Mouse (Mus musculus) limb, embryonic 11.5 days (tissue): Measurements from ENCODE around the gene Mecp2. TPM values are rescaled to one million over a fixed set of nuclear protein-coding genes. Genes with fewer than 3 reads are reported as not detected.

Source experiments
- ATAC-seq: fragments of 200-750 bp; cut with Nextera tagmentation; 2 replicates; pipeline ENCODE4 v1.8.0; 2017; ENCODE audit warnings: low read depth; ENCODE audit not compliant: insufficient number of reproducible peaks, low FRiP score, low TSS enrichment
- DNase-seq: peaks from one replicate; pipeline ENCODE4 v3.0.0-alpha.2; 2015; ENCODE audit warnings: low spot score
- H3K27ac ChIP-seq: fragments of 300-500 bp; sonication (generic); replicated peaks from 2 replicates; pipeline ENCODE4 v1.5.1; 2014; ENCODE audit warnings: low read depth, mild to moderate bottlenecking, low read length
- H3K27me3 ChIP-seq: fragments of 300-500 bp; sonication (generic); 2 replicates; pipeline ENCODE4 v1.6.1; 2014; ENCODE audit warnings: mild to moderate bottlenecking, low read length, mixed read lengths; ENCODE audit not compliant: control insufficient read depth, insufficient read depth
- H3K36me3 ChIP-seq: fragments of 300-500 bp; sonication (generic); 2 replicates; pipeline ENCODE4 v1.6.1; 2014; ENCODE audit warnings: mild to moderate bottlenecking, low read length, moderate library complexity, mixed read lengths; ENCODE audit not compliant: control insufficient read depth, insufficient read depth
- H3K4me1 ChIP-seq: fragments of 300-500 bp; sonication (generic); 2 replicates; pipeline ENCODE4 v1.6.1; 2014; ENCODE audit warnings: low read length, mixed read lengths; ENCODE audit not compliant: control insufficient read depth, insufficient read depth
- H3K4me2 ChIP-seq: fragments of 300-500 bp; sonication (generic); 2 replicates; pipeline ENCODE4 v1.6.1; 2014; ENCODE audit warnings: low read depth, mild to moderate bottlenecking, moderate library complexity; ENCODE audit not compliant: severe bottlenecking
- H3K4me3 ChIP-seq: fragments of 300-500 bp; sonication (generic); 2 replicates; pipeline ENCODE4 v1.5.1; 2014; ENCODE audit warnings: low read depth, low read length
- H3K9ac ChIP-seq: fragments of 300-500 bp; sonication (generic); 2 replicates; pipeline ENCODE4 v1.6.1; 2014; ENCODE audit warnings: mild to moderate bottlenecking, low read length
- H3K9me3 ChIP-seq: fragments of 300-500 bp; sonication (generic); 2 replicates; pipeline ENCODE4 v1.6.1; 2016; ENCODE audit warnings: low read length; ENCODE audit not compliant: control insufficient read depth
- WGBS: fragments of 180-500 bp; shearing (Covaris S2); extraction: QIAGEN DNeasy Blood & Tissue Kit; methylation state at CpG from one replicate; pipeline ENCODE4 v1.1.7; 2014; 5-methylcytosine and 5-hydroxymethylcytosine counted together
- polyA plus RNA-seq: library from polyadenylated mRNA; unstranded; fragments of >200 nt; fragmentation: Nextera tagmentation; extraction: Ambion mirVana; gene quantifications from 2 replicates; pipeline ENCODE4 v1.2.1, GENCODE M21; 2014

Gene Mecp2
- polyA plus RNA-seq, 1 experiment from 2014 or later = 13.1 TPM

DNA sequence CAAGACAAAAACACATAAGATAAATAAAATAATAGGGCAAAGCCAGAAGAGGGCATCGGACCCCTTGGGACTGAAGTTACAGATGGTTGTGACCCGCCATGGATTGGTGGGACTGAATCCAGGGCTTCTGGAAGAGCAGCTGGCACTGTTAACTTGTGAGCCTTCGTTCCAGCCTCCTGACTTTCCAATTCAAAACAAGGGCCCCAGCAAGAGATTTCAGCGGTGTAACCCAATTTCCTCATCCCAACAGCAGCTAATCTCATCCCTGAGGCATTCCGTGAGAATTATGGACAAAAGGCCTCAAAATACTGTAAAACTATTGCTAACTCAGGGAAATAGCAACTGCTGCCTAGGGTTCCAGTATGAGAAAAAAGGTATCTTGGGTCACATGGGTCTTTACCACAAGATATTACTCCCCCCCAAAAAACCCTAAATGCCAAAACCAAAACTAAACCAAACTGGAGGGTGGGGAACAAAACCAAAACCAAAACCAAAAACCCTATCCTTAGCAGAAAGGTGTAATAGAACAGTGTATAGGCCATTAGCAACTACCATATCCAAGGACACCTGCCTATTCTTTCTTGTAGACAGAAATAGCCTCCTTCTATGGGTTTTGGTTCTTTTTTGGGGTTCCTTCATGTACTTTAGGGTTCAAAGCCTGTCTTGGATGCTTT lies 97.3 kb downstream of the Mecp2 start:
- no peaks in the 10 kb centered on the region for H3K4me1 ChIP-seq
- ATAC-seq = no peak
- H3K9ac ChIP-seq = no peak overlapping the region
- no peak overlapping the region for H3K4me3 ChIP-seq
- WGBS = 86% methylated on average over 5 of the region's 5 CpGs
- 0 out of 2 replicates have a peak, but pooled peaks cover under 1% of the 10 kb centered on the region for H3K27me3 ChIP-seq
- no peak overlapping the region for H3K4me2 ChIP-seq
- no peak for DNase-seq
- H3K36me3 ChIP-seq = no peaks in the 10 kb centered on the region
- H3K27ac ChIP-seq = no peak overlapping the region
- no peaks in the 10 kb centered on the region for H3K9me3 ChIP-seq

DNA sequence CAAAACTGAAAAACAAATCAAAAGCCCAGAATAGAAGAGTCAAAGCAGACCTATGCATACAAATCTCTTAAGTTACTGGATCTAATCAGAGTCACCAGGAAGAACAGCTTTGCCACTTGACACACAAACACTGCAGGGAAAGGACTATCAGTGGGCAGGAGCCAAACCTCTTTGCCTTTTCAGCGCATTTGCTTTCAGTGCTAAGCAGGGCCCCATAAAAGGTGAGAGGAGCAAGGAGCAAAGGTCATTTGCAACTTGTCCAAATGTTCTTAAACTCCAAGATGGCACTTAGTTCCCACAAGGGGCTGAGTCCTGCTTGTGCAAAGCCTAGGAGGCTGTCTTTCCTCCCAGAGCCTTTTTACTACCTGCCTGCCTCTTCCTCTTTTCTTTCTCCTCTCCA lies 105.2 kb downstream of the Mecp2 start:
- DNase-seq = no peak
- no peak for ATAC-seq
- no peak overlapping the region for H3K4me3 ChIP-seq
- H3K9ac ChIP-seq = no peak overlapping the region
- no peaks in the 10 kb centered on the region for H3K36me3 ChIP-seq
- 0 out of 2 replicates have a peak, but pooled peaks cover 3% of the 10 kb centered on the region for H3K27me3 ChIP-seq
- H3K4me2 ChIP-seq = no peak overlapping the region
- no peaks in the 10 kb centered on the region for H3K9me3 ChIP-seq
- WGBS = 64% methylated on average over 1 of the region's 1 CpGs
- H3K27ac ChIP-seq = no peak overlapping the region
- no peaks in the 10 kb centered on the region for H3K4me1 ChIP-seq

DNA sequence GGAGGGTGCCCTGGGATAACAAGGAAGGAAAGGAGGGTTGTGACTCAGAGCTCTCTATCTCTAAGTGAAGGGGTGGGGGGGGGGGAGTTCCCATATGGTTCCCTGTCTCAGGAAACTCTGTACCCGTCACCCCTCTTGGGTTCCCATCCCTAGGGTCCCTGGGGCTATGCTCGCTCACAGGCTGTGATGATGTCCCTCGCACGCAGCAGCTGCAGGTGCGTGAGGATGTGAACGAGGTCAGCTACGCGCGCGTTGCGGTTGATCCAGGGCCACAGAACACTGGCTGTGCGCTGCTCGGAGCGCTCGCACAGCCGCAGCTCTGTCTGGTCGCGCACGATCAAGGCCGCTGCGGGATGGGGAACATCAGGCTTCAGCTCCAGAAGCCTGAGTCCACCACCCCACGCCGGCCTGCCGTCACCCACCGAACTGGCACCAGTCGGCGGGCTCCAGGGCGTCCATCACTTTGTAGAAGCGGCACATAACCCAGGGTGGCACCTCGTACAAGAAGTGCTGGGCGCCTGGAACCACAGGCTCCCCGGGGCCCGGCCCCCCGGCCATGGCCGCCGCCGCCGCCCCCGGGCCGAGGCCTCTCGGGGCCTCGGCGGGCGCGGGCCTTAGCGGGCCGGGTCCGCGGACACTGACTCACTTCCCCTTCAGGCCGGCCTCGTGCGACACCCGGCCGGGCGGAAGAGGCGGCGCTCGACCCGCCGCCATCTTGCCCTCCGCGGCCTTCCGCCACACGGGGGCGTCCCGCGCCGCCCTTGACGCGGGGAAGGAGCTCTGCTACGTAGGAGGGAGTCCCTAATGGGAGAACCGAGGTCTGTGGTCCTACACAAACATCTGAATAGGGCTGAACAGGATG lies 111.7 kb downstream of the Mecp2 start, which contains the start of gene Irak1:
Irak1 (minus strand) TSS at position 731 of the 862 bp plus-strand sequence.
- Histone ChIP-seq H3K9me3 (no peaks in the 10 kb centered on the region), H3K4me3 (peak within 1 kb of the TSS; percentile 53), H3K27ac (peak within 1 kb of the TSS; percentile 10; the same call in 1 of the 2 replicates), H3K27me3 (no peaks in the 10 kb centered on the region), H3K4me2 (peak within 1 kb of the TSS; percentile 53), H3K4me1 (no peaks in the 10 kb centered on the region), H3K36me3 (no peaks in the 10 kb centered on the region; the same call in 1 of the 2 replicates), H3K9ac (peak within 1 kb of the TSS; percentile 84)
- WGBS = 17% methylated on average over 56 of the region's 72 CpGs
- peak; percentile 89 for ATAC-seq
- DNase-seq = peak; percentile 79

DNA sequence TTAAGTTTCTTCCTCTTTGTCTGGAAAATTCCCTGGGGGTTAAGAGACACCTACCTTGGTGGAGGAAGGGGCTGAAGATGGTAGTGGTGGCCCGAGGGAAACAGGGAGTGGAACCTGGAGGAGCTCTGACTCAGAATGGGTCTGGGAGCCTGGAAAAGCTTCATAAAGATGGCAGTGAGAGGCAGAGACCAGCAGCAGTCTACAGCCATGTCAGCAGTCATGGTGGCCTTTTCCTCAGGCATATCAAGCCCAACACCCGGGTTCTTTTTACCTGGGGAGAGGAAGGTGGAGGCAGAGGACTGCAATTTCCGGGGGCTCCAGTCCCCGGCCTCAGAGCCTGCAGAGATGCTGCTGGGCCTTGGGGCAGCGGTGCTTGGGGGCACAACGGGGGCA lies 112.4 kb downstream of the Mecp2 start:
- no peak for ATAC-seq
- H3K27ac ChIP-seq = no peak overlapping the region

DNA sequence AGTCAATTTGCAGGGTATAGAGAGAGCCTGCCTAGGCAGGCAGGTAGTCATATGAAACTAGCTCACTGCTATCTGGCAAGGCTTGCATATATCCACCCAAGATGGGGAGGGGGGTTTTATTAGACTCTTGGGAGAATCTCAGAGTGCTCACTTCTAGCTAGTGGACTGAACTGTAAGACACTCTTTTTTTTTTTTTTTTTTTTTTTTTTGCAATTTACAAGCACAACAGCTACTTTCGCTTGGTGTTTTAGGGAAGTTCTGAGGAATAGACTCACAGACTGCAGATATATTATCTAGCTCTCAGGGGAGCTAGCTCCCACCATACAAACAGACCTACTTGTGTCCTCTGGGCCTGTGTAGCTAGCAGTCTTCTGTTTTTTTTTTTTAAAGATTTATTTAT lies 120.6 kb downstream of the Mecp2 start:
- no peak overlapping the region for H3K4me3 ChIP-seq
- no peak overlapping the region for H3K9ac ChIP-seq
- no peak for DNase-seq
- H3K4me2 ChIP-seq = no peak overlapping the region
- H3K9me3 ChIP-seq = no peaks in the 10 kb centered on the region
- H3K27ac ChIP-seq = no peak overlapping the region
- 92% methylated on average over 1 of the region's 1 CpGs for WGBS
- peaks cover 2% of the 10 kb centered on the region; the same call in 1 of the 2 replicates for H3K36me3 ChIP-seq
- no peaks in the 10 kb centered on the region for H3K4me1 ChIP-seq
- ATAC-seq = no peak
- no peaks in the 10 kb centered on the region for H3K27me3 ChIP-seq

More for the DNA sequence above, 112.4 kb downstream of the Mecp2 start:
- no peaks in the 10 kb centered on the region for H3K27me3 ChIP-seq
- peak overlapping the region; percentile 53 for H3K4me3 ChIP-seq
- no peaks in the 10 kb centered on the region for H3K4me1 ChIP-seq
- peaks cover 2% of the 10 kb centered on the region; the same call in 1 of the 2 replicates for H3K36me3 ChIP-seq
- DNase-seq = no peak
- no peaks in the 10 kb centered on the region for H3K9me3 ChIP-seq
- WGBS = 28% methylated on average over 3 of the region's 6 CpGs
- peak overlapping the region; percentile 53 for H3K4me2 ChIP-seq
- H3K9ac ChIP-seq = peak overlapping the region; percentile 84

DNA sequence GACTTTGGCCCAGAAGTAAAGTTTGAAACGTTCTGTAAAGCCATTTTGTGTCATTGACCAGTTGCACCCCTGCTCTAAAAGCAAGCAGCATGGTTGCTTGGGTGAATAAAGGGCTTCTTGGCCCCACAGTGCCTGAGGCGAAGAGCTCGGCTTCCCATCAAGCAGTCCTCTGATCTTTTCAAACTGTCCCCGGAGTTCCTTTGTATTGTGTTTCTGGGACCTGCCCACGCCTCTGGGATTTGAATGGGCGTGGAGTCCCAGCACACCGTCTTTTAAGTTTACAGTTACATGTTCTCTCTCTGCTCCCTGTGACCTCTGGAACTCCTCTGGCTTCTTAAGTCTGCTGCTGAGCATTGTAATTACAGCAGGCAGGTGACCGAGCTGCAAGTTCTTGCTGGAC lies 127.1 kb downstream of the Mecp2 start:
- ATAC-seq (no peak), DNase-seq (no peak)
- H3K27me3 ChIP-seq = no peaks in the 10 kb centered on the region
- H3K27ac ChIP-seq = no peak overlapping the region
- no peaks in the 10 kb centered on the region for H3K9me3 ChIP-seq
- H3K4me1 ChIP-seq = no peaks in the 10 kb centered on the region
- no peak overlapping the region for H3K4me3 ChIP-seq
- H3K9ac ChIP-seq = no peak overlapping the region
- 50% methylated on average over 8 of the region's 8 CpGs for WGBS
- no peak overlapping the region for H3K4me2 ChIP-seq
- H3K36me3 ChIP-seq = no peaks in the 10 kb centered on the region

DNA sequence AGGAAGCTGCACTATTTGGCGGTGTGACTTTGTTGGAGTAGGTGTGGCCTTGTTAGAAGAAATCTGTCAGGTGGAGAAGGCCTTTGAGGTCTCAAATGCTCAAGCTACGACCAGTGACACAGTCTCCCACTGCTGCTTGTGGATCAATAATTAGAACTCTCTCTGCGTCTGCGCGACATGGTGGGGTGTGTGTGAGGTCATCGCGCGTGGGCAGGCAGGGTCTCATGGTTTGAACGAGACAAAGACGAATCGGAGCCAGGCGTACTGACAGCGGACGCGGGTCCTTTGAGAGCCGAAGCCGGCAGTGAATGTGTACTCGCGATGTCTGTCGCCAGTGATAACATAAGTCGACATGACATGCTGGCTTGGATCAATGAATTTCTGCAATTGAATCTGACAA lies 128.8 kb downstream of the Mecp2 start:
- no peaks in the 10 kb centered on the region for H3K9me3 ChIP-seq
- no peaks in the 10 kb centered on the region for H3K4me1 ChIP-seq
- H3K4me3 ChIP-seq = no peak overlapping the region
- WGBS = 87% methylated on average over 21 of the region's 21 CpGs
- no peaks in the 10 kb centered on the region for H3K36me3 ChIP-seq
- no peaks in the 10 kb centered on the region for H3K27me3 ChIP-seq
- H3K27ac ChIP-seq = no peak overlapping the region
- DNase-seq (no peak), ATAC-seq (no peak)
- H3K9ac ChIP-seq = no peak overlapping the region
- no peak overlapping the region for H3K4me2 ChIP-seq

DNA sequence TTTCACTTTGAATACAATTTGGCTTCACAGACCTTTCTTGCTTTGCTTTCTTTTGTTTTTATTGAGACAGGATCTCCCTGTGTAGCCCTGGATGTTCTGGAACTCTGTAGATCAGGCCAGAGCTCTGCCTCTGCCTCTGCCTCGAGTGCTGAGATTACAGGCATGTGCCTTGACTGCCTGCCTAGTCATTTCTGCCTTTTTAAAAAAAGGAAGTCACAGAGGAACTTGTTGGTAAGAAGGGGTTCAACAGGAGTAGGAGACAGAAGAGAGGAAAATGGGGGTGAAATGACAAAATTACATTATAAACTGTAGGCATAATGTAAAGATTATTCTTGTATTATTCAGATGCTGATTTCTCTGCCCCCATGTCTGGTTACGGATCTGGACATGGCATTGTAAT lies 131.5 kb downstream of the Mecp2 start:
- no peaks in the 10 kb centered on the region for H3K9me3 ChIP-seq
- H3K9ac ChIP-seq = no peak overlapping the region
- H3K27me3 ChIP-seq = no peaks in the 10 kb centered on the region
- DNase-seq (no peak), ATAC-seq (no peak)
- H3K4me1 ChIP-seq = no peaks in the 10 kb centered on the region
- WGBS = 66% methylated on average over 2 of the region's 2 CpGs
- no peaks in the 10 kb centered on the region for H3K36me3 ChIP-seq
- H3K4me2 ChIP-seq = no peak overlapping the region
- H3K27ac ChIP-seq = no peak overlapping the region
- H3K4me3 ChIP-seq = no peak overlapping the region
